Mouse (Mus musculus): ENCODE data around the gene Atp5f1.
"Not testable (repeated sequence)": the region's sequence is repeated elsewhere in the genome, so short reads cannot be mapped to it uniquely, and the experiment has no call there.

Atp5f1 gene

GRCm38 (mm10) chr3:105931095-105931494 is 28.8 kb downstream of the Atp5f1 start:
- DNase-seq (ENCODE audit: low spot score) = no peak

- no peak for DNase-seq (ENCODE audit: low spot score)
Measured at GRCm38 (mm10) chr3:105929821-105930220, 30.1 kb downstream of the Atp5f1 start.

GRCm38 (mm10) chr3:105928781-105929180 is 31.1 kb downstream of the Atp5f1 start:
- DNase-seq (ENCODE audit: low spot score) = no peak

- DNase-seq (ENCODE audit: low spot score) = no peak
Measured at GRCm38 (mm10) chr3:105928195-105928569, 31.7 kb downstream of the Atp5f1 start.

- DNase-seq (ENCODE audit: low spot score) = no peak
Measured at GRCm38 (mm10) chr3:105927561-105928194, 32.2 kb downstream of the Atp5f1 start.

GRCm38 (mm10) chr3:105924616-105925015 is 35.3 kb downstream of the Atp5f1 start:
- no peak for DNase-seq (ENCODE audit: low spot score)

- DNase-seq (ENCODE audit: low spot score) = no peak
Measured at GRCm38 (mm10) chr3:105921959-105922358, 37.9 kb downstream of the Atp5f1 start.

GRCm38 (mm10) chr3:105920743-105921142 is 39.2 kb downstream of the Atp5f1 start:
- DNase-seq (ENCODE audit: low spot score) = not testable (repeated sequence)

GRCm38 (mm10) chr3:105918355-105918745 is 41.5 kb downstream of the Atp5f1 start:
- DNase-seq (ENCODE audit: low spot score) = no peak

GRCm38 (mm10) chr3:105917656-105918354 is 42.1 kb downstream of the Atp5f1 start:
- no peak for DNase-seq (ENCODE audit: low spot score)

GRCm38 (mm10) chr3:105916455-105916854 is 43.4 kb downstream of the Atp5f1 start:
- DNase-seq (ENCODE audit: low spot score) = not testable (repeated sequence)

GRCm38 (mm10) chr3:105915281-105915680 is 44.6 kb downstream of the Atp5f1 start:
- DNase-seq (ENCODE audit: low spot score) = no peak

- DNase-seq (ENCODE audit: low spot score) = no peak
Measured at GRCm38 (mm10) chr3:105913839-105914681, 45.8 kb downstream of the Atp5f1 start.

- DNase-seq (ENCODE audit: low spot score) = no peak
Measured at GRCm38 (mm10) chr3:105912097-105912880, 47.6 kb downstream of the Atp5f1 start.

GRCm38 (mm10) chr3:105910519-105911190 is 49.2 kb downstream of the Atp5f1 start:
- peak; percentile 55 for DNase-seq (ENCODE audit: low spot score)

- DNase-seq (ENCODE audit: low spot score) = no peak
Measured at GRCm38 (mm10) chr3:105908976-105909375, 50.9 kb downstream of the Atp5f1 start.

GRCm38 (mm10) chr3:105907956-105908655 is 51.8 kb downstream of the Atp5f1 start:
- DNase-seq (ENCODE audit: low spot score) = no peak

- DNase-seq (ENCODE audit: low spot score) = no peak
Measured at GRCm38 (mm10) chr3:105904721-105905120, 55.2 kb downstream of the Atp5f1 start.

- no peak for DNase-seq (ENCODE audit: low spot score)
Measured at GRCm38 (mm10) chr3:105904213-105904612, 55.7 kb downstream of the Atp5f1 start.

- DNase-seq (ENCODE audit: low spot score) = no peak
Measured at GRCm38 (mm10) chr3:105901468-105901867, 58.4 kb downstream of the Atp5f1 start.

GRCm38 (mm10) chr3:105900716-105901115 is 59.2 kb downstream of the Atp5f1 start:
- DNase-seq (ENCODE audit: low spot score) = peak; percentile 58

Measured in T-cell, adult 2 months (primary cell).